Mouse (Mus musculus) frontal cortex, postnatal 25 days (tissue): ENCODE measurements around the gene Krt23.

Source experiments
- DNase-seq, 2 experiments: peaks; one replicate each; pipeline ENCODE4 v3.0.0; 2022; ENCODE audit warnings: low spot score in 2 of 2

The Krt23 gene

DNA sequence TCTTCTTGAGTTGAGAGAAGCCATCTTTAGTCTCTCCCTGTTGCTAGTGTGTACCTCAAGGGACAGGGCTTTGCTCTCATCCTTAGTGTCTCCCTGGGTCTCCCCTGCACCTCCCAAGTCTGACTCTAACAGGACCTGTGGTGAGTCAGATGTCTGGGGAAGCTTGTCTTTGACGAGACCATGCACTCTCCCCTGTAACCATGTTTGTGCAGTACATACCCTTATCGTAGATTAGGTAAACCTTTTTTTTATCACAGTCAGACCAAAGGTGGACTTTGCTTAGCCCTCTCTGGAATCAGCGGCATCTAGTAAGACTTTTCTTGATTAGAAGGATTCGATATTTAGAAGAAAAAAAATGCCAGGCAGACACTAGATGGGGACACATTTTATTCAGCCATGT, 38.9 kb downstream of the Krt23 start:
- DNase-seq = no peak

DNA sequence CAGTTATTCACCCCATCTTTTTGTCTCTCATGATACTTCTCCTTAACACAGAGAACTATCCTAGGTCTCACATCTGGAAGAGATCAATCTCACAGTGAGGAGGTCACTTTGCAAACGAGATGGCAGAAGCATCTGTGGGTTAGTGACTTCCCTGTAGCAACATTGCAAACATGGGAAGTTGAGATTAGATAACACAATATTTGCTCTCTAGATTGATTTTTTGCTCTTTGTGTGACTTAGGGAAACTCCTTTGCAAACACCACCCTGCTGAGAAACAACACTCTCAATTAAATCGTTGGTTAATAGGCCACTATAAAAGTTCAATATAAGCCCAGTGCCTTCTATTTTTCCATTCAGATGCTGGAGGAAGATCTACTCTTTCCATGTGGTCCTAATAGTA, 44.2 kb downstream of the Krt23 start:
- no peak for DNase-seq

DNA sequence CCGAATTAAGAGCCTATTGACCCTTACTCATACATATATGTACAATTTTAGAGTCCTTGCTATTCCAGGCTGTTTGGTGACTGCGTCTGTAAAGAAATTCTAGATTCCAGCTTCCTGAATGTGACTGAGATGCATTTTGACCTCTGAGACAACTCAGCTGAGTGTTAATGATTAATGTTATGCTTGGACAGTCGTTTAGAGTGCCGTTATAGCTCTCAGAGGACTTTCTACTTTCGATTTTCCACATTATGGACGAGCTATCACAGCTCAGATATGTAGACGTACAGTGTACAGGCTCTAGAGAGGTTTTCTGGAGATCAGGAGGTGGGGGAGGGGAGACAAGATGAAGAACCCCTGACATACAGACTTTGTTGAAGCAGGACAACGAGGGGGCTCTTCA, 51.7 kb downstream of the Krt23 start:
- no peak for DNase-seq

DNA sequence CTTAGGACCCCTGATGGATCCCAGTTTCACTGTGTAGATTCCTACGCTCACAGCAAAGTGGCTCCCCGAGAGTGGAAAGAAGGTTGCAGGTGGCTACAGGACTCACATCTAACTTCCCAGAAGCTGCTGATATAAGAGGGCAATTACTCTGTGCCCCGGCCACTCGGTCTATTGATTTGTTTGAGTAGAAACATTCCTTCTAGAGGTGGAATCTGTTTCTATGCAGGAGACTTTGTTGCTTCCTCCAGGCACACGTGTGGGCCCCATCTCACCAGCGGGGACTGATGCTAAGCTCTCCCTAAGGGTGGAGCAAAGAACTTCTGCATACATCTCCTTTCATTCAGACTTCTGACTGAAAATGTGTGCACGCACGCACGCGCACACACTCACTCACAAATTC, 53.5 kb downstream of the Krt23 start:
- no peak for DNase-seq

DNA sequence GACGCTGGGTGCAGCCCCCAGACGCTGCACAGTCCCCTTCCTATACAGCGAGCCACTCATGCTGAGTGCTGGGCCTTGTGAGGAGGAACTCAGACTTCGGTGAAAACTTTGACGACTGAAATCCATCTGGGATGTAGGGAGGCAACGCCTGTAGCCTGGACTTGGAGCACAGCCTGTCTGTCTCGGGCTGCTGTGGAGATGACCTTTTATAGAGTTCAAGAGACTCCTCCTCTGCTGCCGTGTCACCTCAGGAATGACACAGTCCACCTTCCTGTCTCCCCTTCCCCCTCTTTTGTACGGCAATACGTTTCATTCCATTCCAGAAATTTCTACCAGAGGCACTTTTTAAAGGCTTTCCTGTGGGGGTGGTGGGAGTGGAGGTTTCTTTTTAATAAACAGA, 55.0 kb downstream of the Krt23 start, which contains the start of gene Krt20:
Gene Krt20, minus strand, starts transcription at position 179 of the 400 bp plus-strand sequence.
- no peak for DNase-seq

DNA sequence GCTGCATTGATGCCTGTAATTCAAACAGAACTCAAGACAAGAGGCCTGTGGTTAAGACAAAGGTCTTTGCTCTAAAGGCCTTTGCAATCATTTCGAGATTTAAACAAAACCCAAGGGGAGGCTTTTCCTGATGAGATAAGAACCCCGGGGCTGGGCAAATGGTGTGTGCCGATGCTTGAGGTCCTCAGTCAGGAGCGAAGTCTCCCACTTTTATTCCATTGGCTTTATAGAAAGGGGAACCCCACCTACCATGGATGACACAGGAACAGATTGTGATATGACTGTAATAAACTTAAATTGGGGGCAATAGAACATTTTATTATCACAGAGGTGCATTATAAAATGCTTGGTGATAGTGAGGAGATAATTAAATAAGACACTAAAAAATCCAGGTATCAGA, 56.3 kb downstream of the Krt23 start:
- DNase-seq = no peak

DNA sequence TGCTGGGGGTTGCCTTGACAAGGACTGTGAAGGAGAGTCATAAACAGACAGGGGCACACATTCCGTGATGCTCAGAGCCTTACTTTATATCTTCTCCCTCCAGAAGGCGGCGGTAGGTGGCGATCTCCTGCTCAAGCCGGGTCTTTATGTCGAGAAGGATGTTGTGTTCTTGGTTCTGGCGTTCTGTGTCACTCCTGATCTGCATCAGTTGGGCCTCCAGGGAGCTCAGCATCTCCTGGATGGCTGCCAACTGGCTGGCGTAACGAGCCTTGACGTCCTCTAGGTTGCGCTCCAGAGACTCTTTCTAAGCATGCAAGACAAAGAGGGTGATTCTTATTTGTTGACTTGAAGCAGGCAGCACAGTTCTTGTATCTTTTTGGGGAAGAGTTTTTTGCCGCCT, 62.3 kb downstream of the Krt23 start:
- DNase-seq = no peak
